Mouse (Mus musculus) testis, adult 2 months (tissue): ENCODE results near the gene Tspan11. TPM values are rescaled to one million over a fixed set of nuclear protein-coding genes. Genes with fewer than 3 reads are reported as not detected.

Experiments used
- H3K27ac ChIP-seq: fragments of 200-500 bp; 2 replicates; pipeline ENCODE4 v1.5.1; 2012; ENCODE audit warnings: low read depth, low read length; ENCODE audit not compliant: control insufficient read depth, insufficient read depth
- H3K27me3 ChIP-seq: fragments of 200-500 bp; 2 replicates; pipeline ENCODE4 v1.6.1; 2012; ENCODE audit warnings: mild to moderate bottlenecking, low read length, moderate library complexity; ENCODE audit not compliant: control insufficient read depth, insufficient read depth
- H3K36me3 ChIP-seq: fragments of 200-500 bp; 2 replicates; pipeline ENCODE4 v1.6.1; 2012; ENCODE audit warnings: mild to moderate bottlenecking, low read length; ENCODE audit not compliant: control insufficient read depth, insufficient read depth
- H3K4me1 ChIP-seq: fragments of 200-500 bp; 2 replicates; pipeline ENCODE4 v1.6.1; 2012; ENCODE audit warnings: low read length; ENCODE audit not compliant: control insufficient read depth, insufficient read depth
- H3K4me3 ChIP-seq: fragments of 200-500 bp; 2 replicates; pipeline ENCODE4 v1.5.1; 2012; ENCODE audit warnings: low read depth, mild to moderate bottlenecking, low read length, moderate library complexity, mixed read lengths; ENCODE audit not compliant: control insufficient read depth
- CTCF ChIP-seq: fragments of 200-500 bp; IDR thresholded peaks from 2 replicates; pipeline ENCODE4 v1.5.1; 2012; ENCODE audit warnings: low read depth, mild to moderate bottlenecking, inconsistent platforms, low read length, moderate library complexity; ENCODE audit not compliant: control insufficient read depth, insufficient read depth, insufficient replicate concordance
- POLR2A ChIP-seq: fragments of 200-500 bp; IDR thresholded peaks from 2 replicates; pipeline ENCODE4 v1.6.1; 2012; ENCODE audit warnings: low read depth, mild to moderate bottlenecking, inconsistent platforms, low read length, moderate library complexity; ENCODE audit not compliant: control insufficient read depth
- polyA plus RNA-seq: library from polyadenylated mRNA; depleted of rRNA; stranded (reverse); fragments of >200 nt; gene quantifications from 2 replicates; pipeline ENCODE4 v1.2.3, GENCODE M21; 2012

The Tspan11 gene
- polyA plus RNA-seq, 1 experiment: 0.75 TPM

DNA sequence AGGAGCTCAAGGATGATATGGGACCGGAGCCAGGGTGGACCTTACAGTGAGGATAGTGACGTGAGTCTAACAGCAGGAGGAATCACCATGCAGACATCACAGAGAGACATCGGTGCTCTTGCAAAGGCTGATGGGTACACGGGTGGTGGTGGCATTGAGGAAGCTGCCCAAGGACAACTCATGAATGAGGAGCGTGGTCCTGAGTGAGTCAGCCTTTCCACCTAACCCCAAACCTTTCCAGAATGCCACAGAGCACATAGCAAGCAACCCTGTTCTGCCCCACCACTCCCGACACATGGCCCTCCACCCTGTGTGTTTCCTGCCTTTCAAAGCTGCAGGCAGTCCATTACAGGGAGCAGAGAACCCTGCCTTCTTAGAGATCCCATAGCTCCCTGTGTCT is 32.1 kb downstream of the Tspan11 start:
- TF ChIP-seq CTCF: no peak
- TF ChIP-seq POLR2A: no peak

DNA sequence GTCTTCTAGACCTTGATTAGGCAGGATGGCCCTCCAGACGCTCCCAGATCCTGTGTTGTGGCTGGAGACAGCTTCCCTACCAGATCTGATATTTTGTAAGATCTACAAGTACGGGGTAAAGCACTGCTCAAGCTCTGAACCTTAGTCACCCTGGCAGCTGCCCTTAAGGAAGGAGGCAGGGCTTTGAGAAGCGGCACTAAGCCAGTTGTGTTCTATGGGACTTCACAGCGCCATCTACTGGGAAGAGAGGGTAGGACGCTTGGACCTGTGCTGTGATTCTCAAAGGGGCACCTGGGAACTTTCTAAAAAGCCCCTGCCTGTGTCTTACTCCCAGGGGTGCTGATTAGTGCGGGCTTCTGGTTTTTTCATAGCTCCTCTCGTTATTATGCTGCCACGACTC is 33.3 kb downstream of the Tspan11 start:
- no peaks in the 10 kb centered on the region for H3K36me3 ChIP-seq
- no peak overlapping the region for H3K27ac ChIP-seq
- H3K27me3 ChIP-seq: no peaks in the 10 kb centered on the region
- TF ChIP-seq POLR2A (no peak), CTCF (peak; percentile 90)
- no peak overlapping the region for H3K4me3 ChIP-seq
- H3K4me1 ChIP-seq: no peaks in the 10 kb centered on the region

More for the DNA sequence above, 32.1 kb downstream of the Tspan11 start:
- no peaks in the 10 kb centered on the region for H3K36me3 ChIP-seq
- H3K4me3 ChIP-seq: no peak overlapping the region
- no peak overlapping the region for H3K27ac ChIP-seq
- H3K4me1 ChIP-seq: no peaks in the 10 kb centered on the region
- no peaks in the 10 kb centered on the region for H3K27me3 ChIP-seq

DNA sequence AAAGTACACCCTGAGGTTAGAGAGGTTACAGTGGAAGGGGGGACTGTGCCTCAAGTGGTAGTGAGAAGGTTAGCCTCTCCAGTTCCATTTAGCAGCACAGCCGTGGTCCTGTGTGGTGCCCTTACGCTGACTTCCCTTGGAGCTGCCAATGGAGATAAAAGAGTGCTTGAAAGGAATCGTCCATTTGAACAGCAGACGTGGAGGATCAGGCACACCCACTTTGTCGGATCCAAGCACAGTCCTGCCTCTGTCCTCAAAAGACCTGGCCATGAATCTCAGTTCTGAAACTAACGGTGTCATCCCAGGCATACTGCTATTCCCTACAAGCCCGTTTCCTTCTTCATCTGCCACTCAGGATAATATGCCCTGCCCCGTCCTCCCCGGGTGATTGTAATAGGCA is 34.6 kb downstream of the Tspan11 start:
- Histone ChIP-seq H3K27me3 (no peaks in the 10 kb centered on the region), H3K4me1 (no peaks in the 10 kb centered on the region)
- TF ChIP-seq CTCF: no peak
- no peak for TF ChIP-seq POLR2A

DNA sequence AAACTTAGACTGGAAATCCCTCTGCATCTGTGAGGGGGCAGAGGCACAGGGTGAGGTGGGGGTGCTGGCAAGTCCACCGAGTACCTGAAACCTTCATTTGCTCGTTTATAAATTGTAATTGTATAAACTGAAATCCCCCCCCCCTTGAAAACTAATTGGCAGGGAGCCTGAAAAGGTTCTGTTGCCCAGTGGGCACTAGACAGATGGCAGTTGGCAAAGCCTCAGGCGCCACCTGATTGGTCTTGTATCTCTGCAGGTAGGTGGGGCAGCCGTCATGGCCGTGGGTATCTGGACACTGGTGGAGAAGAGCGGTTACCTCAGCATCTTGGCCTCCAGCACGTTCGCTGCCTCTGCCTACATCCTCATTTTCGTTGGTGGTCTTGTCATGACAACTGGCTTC is 35.9 kb downstream of the Tspan11 start:
- no peaks in the 10 kb centered on the region for H3K27me3 ChIP-seq
- no peak overlapping the region for H3K4me3 ChIP-seq
- H3K36me3 ChIP-seq: no peaks in the 10 kb centered on the region
- no peak for TF ChIP-seq POLR2A
- no peak for TF ChIP-seq CTCF
- H3K4me1 ChIP-seq: no peaks in the 10 kb centered on the region
- H3K27ac ChIP-seq: no peak overlapping the region

More for the DNA sequence above, 34.6 kb downstream of the Tspan11 start:
- Histone ChIP-seq H3K4me3 (no peak overlapping the region), H3K36me3 (no peaks in the 10 kb centered on the region), H3K27ac (no peak overlapping the region)

DNA sequence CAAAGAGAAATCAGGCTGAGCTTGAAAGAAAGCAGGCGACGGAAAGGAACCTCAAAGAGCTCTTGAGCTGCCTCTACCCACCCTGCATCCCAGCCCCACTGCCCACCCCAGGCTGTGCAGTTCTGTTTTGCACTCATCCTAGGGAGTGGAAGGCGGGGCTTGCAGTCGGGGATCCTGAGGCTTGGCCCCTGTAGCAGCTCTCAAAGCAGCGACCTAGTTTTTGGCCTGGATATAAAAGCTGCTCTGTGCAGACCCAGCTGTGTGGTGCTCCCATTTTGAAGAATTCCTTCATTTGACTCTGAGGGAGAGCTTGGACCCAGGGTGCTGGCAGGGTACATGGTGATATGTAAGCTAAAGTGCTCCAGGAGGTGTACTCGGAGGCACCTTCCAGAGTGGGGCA is 37.4 kb downstream of the Tspan11 start:
- H3K4me3 ChIP-seq: no peak overlapping the region
- H3K36me3 ChIP-seq: no peaks in the 10 kb centered on the region
- H3K27me3 ChIP-seq: no peaks in the 10 kb centered on the region
- no peak overlapping the region for H3K27ac ChIP-seq
- no peaks in the 10 kb centered on the region for H3K4me1 ChIP-seq
- TF ChIP-seq POLR2A (no peak), CTCF (no peak)

DNA sequence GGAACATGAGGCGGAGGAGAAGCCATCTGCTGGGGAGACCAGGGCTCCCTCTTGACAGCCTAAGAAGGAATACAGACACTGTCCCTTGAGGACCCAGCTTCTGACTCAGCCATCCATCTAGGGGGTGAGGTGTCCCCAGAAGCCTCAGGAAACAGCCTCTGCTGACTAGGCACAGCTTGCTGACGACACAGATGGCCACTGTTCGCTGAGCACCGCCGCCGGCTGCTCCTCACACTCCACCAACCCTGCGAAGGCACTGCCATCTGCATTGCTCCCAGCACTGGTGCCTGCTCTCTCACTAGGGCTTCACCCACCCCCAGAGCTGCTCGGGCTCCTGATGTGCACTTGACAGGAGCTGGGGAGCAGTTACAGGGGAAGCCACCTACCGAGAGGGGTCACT is 38.5 kb downstream of the Tspan11 start:
- Histone ChIP-seq H3K4me1 (no peaks in the 10 kb centered on the region), H3K27me3 (no peaks in the 10 kb centered on the region), H3K27ac (no peak overlapping the region), H3K36me3 (no peaks in the 10 kb centered on the region), H3K4me3 (no peak overlapping the region)
- no peak for TF ChIP-seq CTCF
- TF ChIP-seq POLR2A: no peak

DNA sequence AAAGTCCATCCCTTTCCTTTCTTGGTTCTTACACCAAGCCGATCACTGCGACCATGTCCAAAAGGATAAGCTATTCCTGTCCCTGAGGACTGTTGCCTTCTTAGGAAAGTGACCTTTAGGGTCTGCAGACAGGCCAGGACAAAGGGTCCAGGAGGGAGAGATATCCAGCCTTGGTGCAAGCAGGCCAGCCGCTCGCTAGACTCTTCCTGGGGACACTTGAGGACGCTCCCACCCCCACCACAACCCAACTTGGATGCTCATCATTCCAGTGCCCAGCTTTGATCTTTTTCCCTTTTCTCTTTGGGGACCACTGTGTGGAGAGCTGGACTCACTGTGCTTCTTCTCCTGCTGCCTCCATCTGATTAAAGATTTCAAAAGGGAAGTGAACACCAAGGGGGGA is 41.3 kb downstream of the Tspan11 start:
- no peaks in the 10 kb centered on the region for H3K36me3 ChIP-seq
- no peak for TF ChIP-seq CTCF
- no peak for TF ChIP-seq POLR2A
- no peak overlapping the region for H3K27ac ChIP-seq
- no peak overlapping the region for H3K4me3 ChIP-seq
- no peaks in the 10 kb centered on the region for H3K4me1 ChIP-seq
- no peaks in the 10 kb centered on the region for H3K27me3 ChIP-seq

DNA sequence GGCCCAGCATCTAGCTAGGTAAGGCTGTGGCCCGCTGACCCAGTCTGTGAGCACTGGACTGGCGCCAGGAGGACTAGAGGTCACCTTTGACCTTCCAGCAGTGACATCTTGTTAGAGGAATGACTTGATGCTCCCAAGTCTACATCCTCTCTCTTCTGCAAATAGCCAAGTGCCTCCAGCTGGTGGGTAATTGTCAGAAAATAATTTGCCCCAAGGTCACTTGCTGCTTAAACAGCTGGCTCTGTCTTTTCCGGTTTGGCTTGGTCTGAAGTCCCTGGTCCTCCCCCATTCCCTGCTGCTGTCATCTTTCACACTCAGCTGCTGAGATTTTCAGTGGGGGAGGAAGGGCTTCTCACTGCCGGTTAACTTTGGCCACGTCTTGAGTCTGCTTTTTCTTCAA is 45.3 kb downstream of the Tspan11 start:
- H3K27ac ChIP-seq: no peak overlapping the region
- H3K36me3 ChIP-seq: no peaks in the 10 kb centered on the region
- H3K4me1 ChIP-seq: no peaks in the 10 kb centered on the region
- TF ChIP-seq CTCF: no peak
- TF ChIP-seq POLR2A: no peak
- no peaks in the 10 kb centered on the region for H3K27me3 ChIP-seq
- no peak overlapping the region for H3K4me3 ChIP-seq
